Mouse (Mus musculus): ENCODE results near the gene Mfsd4a. TPM values are rescaled to one million over a fixed set of nuclear protein-coding genes. Genes with fewer than 3 reads are reported as not detected.

The Mfsd4a gene
- 3.2 and 4.8 TPM in 2 replicates for polyA plus RNA-seq (2015; fragmentation: Nextera tagmentation; extraction: Ambion mirVana)

- Histone ChIP-seq H3K9ac (0 out of 2 replicates have a peak within 1 kb of the TSS, but pooled peaks have one; percentile 22), H3K36me3 (no peaks in the 10 kb centered on the region), H3K27ac (no peak within 1 kb of the TSS), H3K27me3 (peaks cover 75% of the 10 kb centered on the region), H3K4me2 (peak within 1 kb of the TSS; percentile 66), H3K9me3 (replicated peaks) (no peaks in the 10 kb centered on the region), H3K4me1 (replicated peaks) (peaks cover 11% of the 10 kb centered on the region), H3K4me3 (replicated peaks) (peak within 1 kb of the TSS; percentile 44)
- ATAC-seq (ENCODE audit: low read depth) (peak; percentile 36; the same call in 1 of the 2 replicates), DNase-seq (no peak)
- WGBS (ENCODE audit: insufficient replicate concordance) = 4% methylated on average over 70 of the region's 80 CpGs
Observed at GRCm38 (mm10) chr1:132067261-132068255, at the start of gene Mfsd4a. Gene Mfsd4a, minus strand, starts transcription at chr1:132068062.

- H3K4me2 ChIP-seq = no peak overlapping the region
- H3K27me3 ChIP-seq = no peaks in the 10 kb centered on the region
- DNase-seq (peak; percentile 42), ATAC-seq (ENCODE audit: low read depth) (no peak)
- no peaks in the 10 kb centered on the region for H3K9me3 ChIP-seq (replicated peaks)
- no peaks in the 10 kb centered on the region for H3K4me1 ChIP-seq (replicated peaks)
- H3K9ac ChIP-seq = no peak overlapping the region
- WGBS (ENCODE audit: insufficient replicate concordance) = 28% methylated on average over 18 of the region's 18 CpGs
- no peak overlapping the region for H3K27ac ChIP-seq
- H3K4me3 ChIP-seq (replicated peaks) = no peak overlapping the region
- no peaks in the 10 kb centered on the region for H3K36me3 ChIP-seq
Observed at GRCm38 (mm10) chr1:132116606-132117005, 48.7 kb upstream of the Mfsd4a start.

- H3K4me1 ChIP-seq (replicated peaks) = no peaks in the 10 kb centered on the region
- no peaks in the 10 kb centered on the region for H3K27me3 ChIP-seq
- H3K36me3 ChIP-seq = no peaks in the 10 kb centered on the region
- H3K4me2 ChIP-seq = no peak overlapping the region
- H3K9me3 ChIP-seq (replicated peaks) = no peaks in the 10 kb centered on the region
- H3K27ac ChIP-seq = no peak overlapping the region
- DNase-seq (no peak), ATAC-seq (ENCODE audit: low read depth) (no peak)
- 40% methylated on average over 3 of the region's 3 CpGs for WGBS (ENCODE audit: insufficient replicate concordance)
- no peak overlapping the region for H3K4me3 ChIP-seq (replicated peaks)
- H3K9ac ChIP-seq = no peak overlapping the region
Observed at GRCm38 (mm10) chr1:132113098-132113497, 45.2 kb upstream of the Mfsd4a start.

GRCm38 (mm10) chr1:132112426-132112825 lies 44.6 kb upstream of the Mfsd4a start:
- ATAC-seq (ENCODE audit: low read depth) (no peak), DNase-seq (no peak)
- H3K4me2 ChIP-seq = no peak overlapping the region
- 69% methylated on average over 8 of the region's 8 CpGs for WGBS (ENCODE audit: insufficient replicate concordance)
- no peaks in the 10 kb centered on the region for H3K4me1 ChIP-seq (replicated peaks)
- no peak overlapping the region for H3K9ac ChIP-seq
- H3K27me3 ChIP-seq = no peaks in the 10 kb centered on the region
- H3K36me3 ChIP-seq = no peaks in the 10 kb centered on the region
- H3K4me3 ChIP-seq (replicated peaks) = no peak overlapping the region
- H3K9me3 ChIP-seq (replicated peaks) = no peaks in the 10 kb centered on the region
- no peak overlapping the region for H3K27ac ChIP-seq

GRCm38 (mm10) chr1:132111411-132111810 lies 43.5 kb upstream of the Mfsd4a start:
- H3K4me1 ChIP-seq (replicated peaks) = no peaks in the 10 kb centered on the region
- H3K4me3 ChIP-seq (replicated peaks) = no peak overlapping the region
- no peak for DNase-seq
- 48% methylated on average over 1 of the region's 1 CpGs for WGBS (ENCODE audit: insufficient replicate concordance)
- no peaks in the 10 kb centered on the region for H3K9me3 ChIP-seq (replicated peaks)
- H3K27me3 ChIP-seq = no peaks in the 10 kb centered on the region
- ATAC-seq (ENCODE audit: low read depth) = no peak
- H3K36me3 ChIP-seq = no peaks in the 10 kb centered on the region
- no peak overlapping the region for H3K4me2 ChIP-seq
- H3K9ac ChIP-seq = no peak overlapping the region
- H3K27ac ChIP-seq = no peak overlapping the region

- H3K27me3 ChIP-seq = no peaks in the 10 kb centered on the region
- no peaks in the 10 kb centered on the region for H3K36me3 ChIP-seq
- H3K9me3 ChIP-seq (replicated peaks) = no peaks in the 10 kb centered on the region
- no peak overlapping the region for H3K4me2 ChIP-seq
- no peak overlapping the region for H3K9ac ChIP-seq
- H3K4me3 ChIP-seq (replicated peaks) = no peak overlapping the region
- H3K4me1 ChIP-seq (replicated peaks) = no peaks in the 10 kb centered on the region
- no peak overlapping the region for H3K27ac ChIP-seq
- 30% methylated on average over 2 of the region's 2 CpGs for WGBS (ENCODE audit: insufficient replicate concordance)
- ATAC-seq (ENCODE audit: low read depth) = no peak
- DNase-seq = no peak
Observed at GRCm38 (mm10) chr1:132109368-132109767, 41.5 kb upstream of the Mfsd4a start.

GRCm38 (mm10) chr1:132104353-132104752 lies 36.5 kb upstream of the Mfsd4a start:
- Histone ChIP-seq H3K36me3 (no peaks in the 10 kb centered on the region), H3K4me3 (replicated peaks) (no peak overlapping the region), H3K4me1 (replicated peaks) (peaks cover 8% of the 10 kb centered on the region; the same call in 1 of the 2 replicates), H3K9me3 (replicated peaks) (no peaks in the 10 kb centered on the region), H3K27me3 (no peaks in the 10 kb centered on the region), H3K9ac (no peak overlapping the region), H3K27ac (no peak overlapping the region), H3K4me2 (no peak overlapping the region)
- 60% methylated on average over 14 of the region's 14 CpGs for WGBS (ENCODE audit: insufficient replicate concordance)
- no peak for DNase-seq
- no peak for ATAC-seq (ENCODE audit: low read depth)

- no peaks in the 10 kb centered on the region for H3K9me3 ChIP-seq (replicated peaks)
- 47% methylated on average over 6 of the region's 6 CpGs for WGBS (ENCODE audit: insufficient replicate concordance)
- H3K36me3 ChIP-seq = no peaks in the 10 kb centered on the region
- H3K4me3 ChIP-seq (replicated peaks) = no peak overlapping the region
- DNase-seq = no peak
- no peak overlapping the region for H3K9ac ChIP-seq
- ATAC-seq (ENCODE audit: low read depth) = no peak
- H3K4me2 ChIP-seq = no peak overlapping the region
- no peak overlapping the region for H3K27ac ChIP-seq
- H3K4me1 ChIP-seq (replicated peaks) = peaks cover 11% of the 10 kb centered on the region; the same call in 1 of the 2 replicates
- H3K27me3 ChIP-seq = no peaks in the 10 kb centered on the region
Observed at GRCm38 (mm10) chr1:132101953-132102697, 34.3 kb upstream of the Mfsd4a start.

GRCm38 (mm10) chr1:132099775-132100174 lies 31.9 kb upstream of the Mfsd4a start:
- Histone ChIP-seq H3K27ac (no peak overlapping the region), H3K36me3 (no peaks in the 10 kb centered on the region), H3K4me3 (replicated peaks) (no peak overlapping the region), H3K4me1 (replicated peaks) (peaks cover 22% of the 10 kb centered on the region), H3K9me3 (replicated peaks) (no peaks in the 10 kb centered on the region), H3K9ac (no peak overlapping the region), H3K27me3 (no peaks in the 10 kb centered on the region), H3K4me2 (no peak overlapping the region)
- 14% methylated on average over 4 of the region's 4 CpGs for WGBS (ENCODE audit: insufficient replicate concordance)
- DNase-seq = no peak
- ATAC-seq (ENCODE audit: low read depth) = no peak

- no peak overlapping the region for H3K9ac ChIP-seq
- no peak for ATAC-seq (ENCODE audit: low read depth)
- no peak for DNase-seq
- peaks cover 24% of the 10 kb centered on the region for H3K4me1 ChIP-seq (replicated peaks)
- H3K36me3 ChIP-seq = no peaks in the 10 kb centered on the region
- H3K4me3 ChIP-seq (replicated peaks) = no peak overlapping the region
- no peak overlapping the region for H3K4me2 ChIP-seq
- no peaks in the 10 kb centered on the region for H3K27me3 ChIP-seq
- no peak overlapping the region for H3K27ac ChIP-seq
- WGBS (ENCODE audit: insufficient replicate concordance) = 51% methylated on average over 4 of the region's 4 CpGs
- H3K9me3 ChIP-seq (replicated peaks) = no peaks in the 10 kb centered on the region
Observed at GRCm38 (mm10) chr1:132099016-132099415, 31.2 kb upstream of the Mfsd4a start.

- H3K27ac ChIP-seq = no peak overlapping the region
- H3K27me3 ChIP-seq = no peaks in the 10 kb centered on the region
- no peak overlapping the region for H3K9ac ChIP-seq
- H3K4me2 ChIP-seq = no peak overlapping the region
- ATAC-seq (ENCODE audit: low read depth) (no peak), DNase-seq (no peak)
- H3K4me1 ChIP-seq (replicated peaks) = peaks cover 24% of the 10 kb centered on the region
- no peaks in the 10 kb centered on the region for H3K36me3 ChIP-seq
- WGBS (ENCODE audit: insufficient replicate concordance) = 16% methylated on average over 1 of the region's 1 CpGs
- no peak overlapping the region for H3K4me3 ChIP-seq (replicated peaks)
- H3K9me3 ChIP-seq (replicated peaks) = no peaks in the 10 kb centered on the region
Observed at GRCm38 (mm10) chr1:132098076-132098475, 30.2 kb upstream of the Mfsd4a start.
